Mouse (Mus musculus) MEL-GATA-1-ER (cell line): ENCODE results near the gene Slc15a2.

Source experiments
- DNase-seq: peaks from one replicate; pipeline ENCODE4 v3.0.0-alpha.2; 2012; ENCODE audit warnings: low read depth; ENCODE audit errors: extremely low read depth

Slc15a2 gene

DNA sequence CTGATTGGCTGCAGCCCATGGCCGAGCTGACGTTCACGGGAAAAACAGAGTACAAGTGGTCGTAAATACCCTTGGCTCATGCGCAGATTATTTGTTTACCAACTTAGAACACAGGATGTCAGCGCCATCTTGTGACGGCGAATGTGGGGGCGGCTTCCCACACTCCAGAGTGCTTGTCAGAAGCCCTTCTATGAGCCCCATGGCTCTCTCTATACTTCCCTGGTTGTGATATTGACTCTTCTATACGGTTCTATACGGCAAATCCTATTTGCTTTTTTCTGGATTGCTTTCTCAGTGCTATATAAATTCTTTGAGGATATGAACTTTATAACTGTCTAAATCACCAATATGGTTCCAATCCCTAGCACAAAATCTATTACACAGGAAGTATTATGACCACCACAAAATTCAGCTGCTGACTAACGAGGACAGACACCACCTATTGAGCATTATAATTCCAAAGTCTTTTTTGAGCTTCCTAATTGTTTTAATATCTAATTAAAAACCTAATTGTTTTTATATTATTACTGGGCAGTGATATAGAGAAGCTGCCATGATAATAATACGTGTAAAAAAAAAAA, 14.5 kb downstream of the Slc15a2 start:
- DNase-seq, result no peak

DNA sequence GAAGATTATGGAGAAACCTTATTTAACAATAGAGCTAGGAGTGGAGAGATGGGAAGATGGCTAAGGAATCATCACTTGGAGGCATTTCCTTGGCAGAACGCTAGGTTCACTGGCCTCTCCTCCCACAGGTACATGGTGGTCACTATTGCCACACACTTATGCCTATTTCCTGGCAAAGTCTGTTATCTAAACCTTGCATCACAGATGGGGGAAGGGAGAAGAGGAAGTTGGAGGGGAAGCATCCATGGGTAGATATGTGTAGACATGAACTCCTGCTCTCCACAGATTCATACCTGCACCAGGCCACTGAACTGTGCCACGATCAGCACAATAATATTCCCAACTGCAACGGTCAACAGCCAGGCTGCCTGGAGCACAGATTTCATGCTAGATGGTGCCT, 32.8 kb downstream of the Slc15a2 start:
- DNase-seq, result no peak

DNA sequence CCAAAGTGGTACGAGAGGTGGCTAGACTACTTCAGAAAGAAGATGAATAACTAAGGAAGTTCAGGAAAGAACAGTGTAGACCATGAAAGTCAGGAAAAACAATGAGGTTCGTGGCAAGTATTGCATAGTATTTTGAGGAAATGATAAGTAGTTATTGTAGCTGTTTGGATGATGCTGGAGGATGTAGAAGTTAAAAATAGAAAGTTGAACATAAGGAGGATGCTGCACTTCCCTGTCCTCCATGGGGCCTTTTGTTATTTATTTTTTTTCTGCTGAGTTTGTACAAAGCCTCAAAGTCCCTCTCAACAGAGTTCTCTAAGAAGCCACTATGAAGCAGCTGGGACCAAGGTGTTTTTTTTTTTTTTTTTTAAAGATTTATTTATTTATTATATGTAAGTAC, 37.0 kb downstream of the Slc15a2 start:
- DNase-seq, result no peak

DNA sequence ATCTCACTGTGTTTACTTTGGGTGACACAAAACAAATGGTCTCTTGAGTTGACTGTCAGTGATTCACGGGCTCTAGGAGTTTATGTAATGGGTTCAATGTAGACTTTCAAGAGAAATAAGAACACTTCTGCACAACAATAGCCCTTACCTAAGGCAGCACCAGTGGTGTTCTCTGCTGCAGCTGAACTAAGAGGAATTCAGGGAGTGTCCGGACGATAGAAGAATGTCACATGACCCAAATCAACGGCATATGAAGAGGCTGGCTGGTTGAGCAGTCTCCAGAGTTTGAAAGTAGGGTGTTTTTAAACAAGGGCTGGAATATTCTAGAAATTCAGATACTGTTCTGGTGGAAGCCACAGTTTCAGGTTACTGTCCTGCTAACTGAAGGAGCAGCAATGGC, 37.7 kb downstream of the Slc15a2 start:
- no peak for DNase-seq

DNA sequence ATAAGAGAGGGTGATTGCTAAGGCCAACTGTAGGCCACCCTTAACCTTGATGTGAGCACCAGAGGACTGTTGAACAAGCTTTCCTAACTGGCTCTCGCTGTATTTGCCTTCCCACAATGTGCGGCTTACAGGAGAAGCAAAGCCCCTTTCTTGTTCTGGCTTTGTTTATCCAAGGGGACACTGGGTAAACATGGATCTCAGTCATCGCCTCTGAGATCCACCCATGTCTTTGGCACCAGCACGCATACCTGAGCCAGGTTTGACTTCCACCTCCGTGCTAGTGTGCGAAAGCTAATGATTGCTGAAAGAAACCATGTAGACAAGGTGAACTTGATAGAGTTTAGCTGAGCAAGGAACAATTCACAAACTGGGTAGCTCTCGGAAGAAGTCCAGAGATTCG, 41.2 kb downstream of the Slc15a2 start:
- DNase-seq, result no peak

DNA sequence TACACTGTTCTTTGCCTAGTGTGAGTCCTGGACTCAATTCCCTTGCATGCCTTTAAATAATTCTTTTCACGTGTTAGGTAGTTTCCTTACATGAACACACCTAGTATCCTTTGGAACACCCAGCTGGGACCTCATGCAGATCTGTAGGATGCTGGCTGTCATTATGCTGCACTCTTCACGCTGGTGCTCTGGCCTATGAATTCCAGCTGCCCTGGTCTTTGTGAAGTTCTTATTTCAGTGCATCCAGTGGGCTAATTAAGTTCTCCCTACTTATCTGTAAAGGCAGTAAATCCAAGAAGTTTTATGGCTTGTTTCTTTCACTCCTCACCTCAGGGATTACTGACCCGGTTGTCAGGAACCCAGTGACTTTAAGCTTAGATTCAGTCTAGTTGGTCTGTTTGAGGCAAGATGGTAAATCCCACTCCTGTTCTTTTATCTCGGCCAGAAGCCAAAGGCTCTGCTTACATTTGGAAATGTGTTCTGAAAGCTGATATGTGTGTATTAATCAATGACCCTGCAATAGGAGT, 45.3 kb downstream of the Slc15a2 start:
- no peak for DNase-seq

DNA sequence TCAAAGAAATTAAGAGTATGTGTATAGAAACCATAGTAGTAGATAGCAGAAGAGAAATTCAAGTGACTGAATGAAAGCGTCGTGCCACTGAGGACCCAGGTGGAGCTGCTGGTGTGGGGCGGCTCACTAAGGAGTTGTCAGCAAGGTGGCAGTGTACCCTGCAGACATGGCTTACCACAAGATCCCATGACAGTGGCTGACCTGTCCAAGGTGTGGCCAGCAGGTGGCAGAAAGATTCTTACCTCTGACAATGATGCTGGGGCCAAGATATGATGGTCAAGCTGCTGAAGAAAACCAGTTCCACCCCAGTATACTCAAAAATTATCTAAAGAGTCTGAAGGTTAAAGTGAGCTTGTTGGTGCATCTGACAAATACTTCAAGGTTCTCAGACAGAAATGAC, 49.3 kb downstream of the Slc15a2 start:
- DNase-seq, result no peak

DNA sequence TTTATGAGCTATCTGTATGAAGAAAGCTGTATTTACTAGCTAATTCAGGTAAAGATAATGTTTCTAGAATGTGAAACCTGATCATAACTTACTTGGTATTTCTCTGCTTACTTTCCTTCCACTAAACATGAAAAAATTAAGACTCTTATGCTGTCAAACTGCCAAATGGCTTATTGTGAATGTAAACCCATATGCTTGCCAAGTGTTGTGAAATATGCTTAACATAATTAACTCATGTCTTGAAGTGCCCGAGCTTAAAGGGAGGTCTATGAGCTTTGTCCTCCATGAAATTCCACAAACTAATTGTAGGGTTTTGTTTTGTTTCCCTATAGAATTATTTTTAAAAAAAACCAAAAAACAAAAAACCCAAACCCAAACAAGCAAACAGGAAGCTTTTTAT, 50.9 kb downstream of the Slc15a2 start:
- no peak for DNase-seq

DNA sequence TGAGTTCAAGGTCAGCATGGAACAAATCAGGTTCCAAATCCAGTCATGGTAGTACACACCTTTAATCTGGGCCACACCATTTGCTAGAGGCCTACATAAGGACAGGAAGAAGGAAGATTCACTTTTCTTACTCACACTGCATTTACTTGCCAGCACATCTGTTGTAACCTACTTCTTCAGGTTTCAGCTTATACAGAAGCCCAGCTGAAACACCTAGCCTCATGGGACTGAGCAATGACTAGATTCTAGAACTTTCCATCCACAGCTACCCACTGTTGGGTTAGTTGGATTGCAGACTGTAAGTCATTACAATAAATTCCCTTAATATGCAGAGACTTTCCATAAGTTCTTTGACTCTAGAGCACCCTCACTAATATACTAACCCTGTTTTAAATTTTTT, 52.2 kb downstream of the Slc15a2 start:
- DNase-seq, result no peak

DNA sequence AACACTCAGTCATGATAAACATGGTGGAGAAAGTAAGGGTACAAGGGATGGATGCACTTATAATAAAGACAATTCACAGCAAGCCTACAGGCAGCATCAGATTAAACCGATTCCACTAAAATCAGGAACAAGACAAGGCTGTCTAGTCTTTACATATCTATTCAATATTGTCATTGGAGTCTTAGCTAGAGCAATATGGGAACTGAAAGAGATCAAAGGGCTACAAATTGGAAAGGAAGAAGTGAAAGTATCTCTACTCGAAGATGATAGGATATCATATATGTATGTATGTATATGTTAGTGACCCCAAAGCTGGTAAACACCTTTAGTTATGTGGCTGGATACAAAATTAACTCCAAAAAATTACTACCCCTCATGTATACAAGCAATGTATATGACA, 55.8 kb downstream of the Slc15a2 start:
- no peak for DNase-seq

DNA sequence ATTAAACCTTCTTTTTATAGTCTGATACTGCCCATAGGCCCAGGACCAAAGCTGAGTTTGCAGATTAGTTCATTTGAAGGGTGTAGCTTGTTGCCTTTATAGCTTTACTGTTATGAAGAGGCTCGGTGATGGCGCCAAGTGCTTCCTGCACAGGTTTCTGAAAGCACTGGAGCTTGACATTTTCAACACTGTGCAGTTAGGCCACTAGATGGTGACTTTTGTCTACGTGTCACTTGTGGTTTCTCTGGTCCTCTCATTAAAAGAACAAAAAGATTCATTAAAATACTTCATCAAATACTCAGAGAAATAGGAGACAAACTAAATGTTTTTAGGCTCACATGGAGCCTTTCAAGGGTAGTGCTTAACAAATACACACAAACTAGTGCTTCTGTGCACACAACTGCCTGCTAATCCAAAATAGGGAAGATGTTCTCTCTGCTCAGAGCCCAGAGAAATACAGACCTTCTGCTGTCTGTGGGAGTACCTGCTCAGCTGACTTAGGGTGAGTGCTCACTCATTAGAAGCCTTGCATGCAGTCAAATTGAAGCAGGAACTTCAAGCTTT, 60.8 kb downstream of the Slc15a2 start:
- no peak for DNase-seq

DNA sequence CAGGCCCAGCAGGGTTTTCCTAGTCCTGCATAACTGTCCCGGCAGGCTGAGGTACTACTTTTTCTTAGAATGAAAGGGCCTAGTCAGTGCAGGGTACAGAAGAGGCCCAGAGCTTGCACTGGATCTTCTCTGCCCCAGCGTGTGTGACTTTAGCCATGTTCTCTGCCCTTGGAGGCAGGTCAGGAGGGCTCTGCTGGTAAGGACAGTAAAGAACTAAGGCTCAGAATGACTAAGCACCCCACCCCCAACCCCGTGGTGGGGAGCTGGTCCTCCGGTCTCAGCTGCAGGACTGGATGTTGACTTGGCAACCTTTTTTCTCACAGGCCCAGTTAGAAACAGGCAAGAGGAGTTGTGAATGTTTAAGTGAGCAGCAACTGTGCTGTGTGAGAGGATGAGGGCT, 62.0 kb downstream of the Slc15a2 start:
- no peak for DNase-seq

DNA sequence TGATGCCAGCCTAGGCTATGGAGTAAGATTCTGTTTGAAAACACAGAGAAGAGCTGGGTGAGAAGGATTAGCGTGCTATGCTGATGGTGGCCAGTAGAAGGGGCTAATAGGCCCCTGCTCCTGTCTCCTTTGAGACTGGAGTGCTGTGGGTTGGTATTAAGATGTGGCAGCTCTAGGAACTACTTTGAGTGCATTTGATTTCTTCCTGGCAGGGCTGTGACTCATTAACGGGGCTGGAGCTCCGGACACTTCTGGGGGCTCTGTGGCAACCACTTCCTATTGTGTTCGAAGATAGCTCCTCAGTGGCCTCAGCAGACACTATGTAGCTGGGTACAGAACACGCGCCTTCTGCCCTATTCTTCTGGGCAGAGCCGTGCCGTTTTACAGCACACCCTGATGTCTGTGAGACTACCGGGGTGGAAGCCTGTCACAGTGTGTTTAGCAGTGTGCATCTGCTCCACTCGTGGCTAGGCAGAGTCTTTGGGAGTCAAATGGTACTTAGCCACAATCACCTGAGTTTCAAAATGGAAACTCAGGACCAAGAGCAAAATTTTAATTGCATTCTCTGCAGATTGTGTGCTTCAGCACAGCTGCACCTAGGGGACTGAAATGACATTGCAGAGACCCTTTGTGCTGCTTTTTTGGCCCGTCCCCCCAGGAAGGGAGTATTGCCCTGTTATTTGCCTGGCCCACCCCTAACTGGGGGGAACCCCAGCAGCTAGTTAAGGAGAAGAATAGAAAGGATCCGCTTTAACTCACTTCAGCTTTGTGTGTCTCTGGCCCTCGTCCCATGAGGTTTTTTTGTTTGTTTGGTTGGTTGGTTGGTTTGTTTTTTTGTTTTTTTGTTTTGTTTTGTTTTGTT, 64.3 kb downstream of the Slc15a2 start:
- DNase-seq, result no peak

DNA sequence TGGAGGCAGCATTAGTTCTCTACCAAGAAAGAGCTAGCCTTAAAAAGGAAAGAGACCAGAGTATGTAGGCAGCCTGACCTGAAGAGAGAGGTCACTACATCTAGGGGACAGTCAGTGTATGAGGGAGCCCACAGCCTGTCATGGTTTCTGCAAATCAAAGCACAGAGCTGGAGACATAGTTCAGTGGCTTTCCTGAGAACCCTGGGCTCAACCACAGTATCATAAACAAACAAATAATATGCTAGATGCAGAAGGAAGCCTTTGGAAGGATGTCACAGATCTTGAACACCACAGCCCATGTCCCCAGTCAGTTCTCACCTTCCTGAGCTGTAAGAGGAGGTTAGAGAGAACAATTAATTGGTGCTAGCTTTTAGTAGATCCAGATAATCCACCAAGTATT, 66.1 kb downstream of the Slc15a2 start:
- no peak for DNase-seq

DNA sequence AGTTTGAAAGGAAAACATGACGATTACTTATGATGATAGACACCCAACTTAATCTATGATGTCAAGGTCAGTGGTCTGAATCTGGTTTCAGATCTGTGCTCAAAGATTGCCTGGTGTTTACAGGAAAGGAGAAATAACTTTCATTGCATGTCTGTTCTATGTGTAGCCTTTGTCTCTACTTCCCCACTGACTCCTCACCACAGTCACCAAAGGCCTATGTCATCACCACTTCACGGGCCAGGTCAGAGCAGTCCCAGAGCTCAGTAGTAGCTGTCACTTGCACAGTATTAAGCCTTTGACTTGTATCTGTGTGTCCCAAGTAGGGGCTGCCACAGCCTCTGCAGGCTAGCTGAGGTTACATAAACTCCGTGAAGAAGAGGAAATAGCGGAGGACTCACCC, 67.3 kb downstream of the Slc15a2 start:
- DNase-seq, result no peak

DNA sequence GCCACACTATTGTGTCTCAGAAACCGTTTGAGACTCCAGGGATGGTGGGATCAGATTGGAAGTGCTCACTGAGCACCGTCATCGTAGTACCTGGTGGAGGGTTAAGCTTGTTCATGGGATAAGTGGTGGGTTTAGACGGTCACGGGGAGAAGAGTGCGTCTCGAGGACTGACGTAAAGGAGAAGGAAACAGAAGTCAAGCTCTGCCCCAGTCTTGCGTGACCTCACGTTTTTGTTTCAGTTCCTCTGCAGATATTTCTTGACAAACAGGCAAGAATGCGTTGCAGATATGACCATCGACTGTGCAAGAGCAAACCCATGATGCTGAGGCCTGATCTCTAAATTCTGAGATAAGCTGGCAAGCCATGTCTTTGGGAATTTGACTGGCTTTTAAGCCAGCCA, 73.0 kb downstream of the Slc15a2 start:
- DNase-seq, result no peak

DNA sequence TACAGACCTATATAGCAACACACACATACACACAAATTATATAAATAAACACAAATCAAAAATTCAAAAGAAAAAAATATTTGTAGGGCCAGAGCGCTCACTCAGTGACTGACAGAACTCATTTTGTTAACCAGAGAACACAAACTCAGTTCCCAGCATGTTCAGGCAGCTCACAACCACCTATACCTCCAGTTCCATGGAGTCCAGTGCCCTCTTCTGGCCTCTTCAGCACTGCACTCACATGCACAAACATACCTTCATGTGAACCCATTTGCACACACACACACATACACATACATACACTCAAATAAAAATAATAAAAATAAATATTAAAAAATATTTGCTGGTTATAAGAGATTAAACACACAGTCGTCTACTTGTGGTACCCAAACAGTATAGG, 74.0 kb downstream of the Slc15a2 start:
- DNase-seq, result no peak

DNA sequence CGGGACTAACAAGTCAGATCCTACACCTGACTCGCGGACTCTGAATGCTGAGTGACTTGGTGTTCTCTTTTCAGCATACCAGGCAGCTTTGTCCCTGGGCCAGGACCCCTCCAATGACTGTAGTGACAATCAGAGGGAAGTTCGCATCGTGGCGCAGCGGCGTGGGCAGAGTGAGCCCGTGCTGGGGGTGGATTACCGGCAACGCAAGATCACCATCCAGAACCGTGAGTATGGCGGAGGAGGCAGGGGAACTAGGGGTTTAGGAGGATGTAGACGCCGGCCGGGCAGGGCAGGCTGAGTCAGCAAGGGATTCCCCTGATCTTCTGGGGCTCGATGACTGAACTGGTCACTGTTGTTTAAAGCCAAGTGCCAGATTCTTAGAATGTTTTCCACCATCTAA, 75.4 kb downstream of the Slc15a2 start:
- no peak for DNase-seq

DNA sequence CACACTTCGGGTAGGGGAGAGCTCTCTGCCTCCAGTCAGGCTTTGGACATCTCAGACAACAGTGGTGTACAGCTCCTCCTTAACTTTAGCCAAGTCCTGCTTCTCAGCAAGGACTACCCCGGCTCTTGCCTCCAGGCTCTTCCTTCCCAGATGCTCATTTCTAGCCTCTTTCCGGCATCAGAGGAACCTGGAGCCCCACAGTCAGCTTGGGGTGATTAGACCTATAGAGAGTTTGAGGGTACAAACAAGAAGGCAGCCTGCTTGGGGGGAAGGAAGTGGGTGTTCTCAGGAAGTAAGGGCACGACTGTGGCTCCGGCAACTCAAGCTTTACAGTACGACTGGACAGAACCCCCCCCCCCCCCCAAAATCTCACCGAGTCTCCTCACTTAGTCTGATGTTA, 76.0 kb downstream of the Slc15a2 start:
- no peak for DNase-seq

DNA sequence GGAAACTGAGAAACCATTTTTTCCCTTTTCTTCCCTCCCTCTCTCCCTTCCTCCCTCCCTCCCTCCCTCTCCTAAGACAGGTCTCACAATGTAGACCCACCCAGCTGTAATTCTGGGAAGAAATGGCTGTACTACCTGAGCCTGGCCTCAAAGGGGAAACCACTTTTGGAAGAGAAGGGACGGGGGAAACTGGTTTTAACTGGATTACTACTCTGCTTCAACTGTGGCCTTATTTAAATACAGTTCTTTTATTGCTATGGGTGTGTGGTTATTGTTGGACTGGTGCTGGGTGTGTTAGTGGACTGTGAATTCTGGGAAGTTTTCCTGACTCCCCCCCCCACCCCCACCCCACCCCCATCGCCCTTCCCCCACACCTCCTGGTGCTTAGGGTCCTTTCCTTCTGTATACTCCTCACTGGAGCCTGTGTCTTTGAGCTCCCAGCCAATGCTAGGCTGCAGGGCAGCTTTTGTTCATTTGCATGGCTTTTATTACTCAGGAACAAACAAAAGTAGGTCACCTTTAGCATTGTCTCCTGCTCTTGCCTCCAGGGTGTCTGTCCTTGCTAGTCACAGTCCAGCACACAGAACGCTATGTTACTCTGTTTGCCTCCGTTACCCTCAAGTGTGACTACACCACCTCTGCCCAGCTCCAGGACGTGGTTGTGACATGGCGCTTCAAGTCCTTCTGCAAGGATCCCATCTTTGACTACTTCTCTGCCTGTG, 76.9 kb downstream of the Slc15a2 start:
- DNase-seq, result no peak

DNA sequence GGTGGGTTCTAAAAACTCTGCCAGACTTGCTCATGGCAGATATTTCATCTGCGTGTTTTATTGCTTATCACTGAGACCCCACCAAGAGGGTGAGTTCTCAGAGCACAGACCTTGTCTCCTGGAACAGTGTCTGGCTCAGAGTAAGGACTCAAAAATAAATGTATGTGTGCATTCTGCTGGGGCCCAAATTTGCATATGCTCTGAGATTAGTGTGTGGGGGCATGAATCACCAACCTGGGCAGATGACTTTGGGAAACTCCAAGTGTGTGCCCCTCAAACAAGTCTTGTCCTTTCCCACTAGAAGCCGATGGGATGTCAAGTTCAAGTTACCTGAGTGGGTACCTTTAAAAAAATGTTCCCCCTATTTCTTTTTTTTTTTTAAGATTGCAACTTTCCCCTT, 84.3 kb downstream of the Slc15a2 start:
- DNase-seq, result no peak
